Mouse (Mus musculus) forebrain, postnatal 0 days (tissue): ENCODE results near the gene Slc38a1. TPM values are rescaled to one million over a fixed set of nuclear protein-coding genes. Genes with fewer than 3 reads are reported as not detected.

Experiments used
- ATAC-seq: fragments of 200-750 bp; cut with Nextera tagmentation; 2 replicates; pipeline ENCODE4 v1.8.0; 2017; ENCODE audit warnings: mild to moderate bottlenecking, moderate library complexity
- DNase-seq: peaks from one replicate; pipeline ENCODE4 v3.0.0-alpha.2; 2015
- H3K27ac ChIP-seq: fragments of 300-500 bp; sonication (generic); 2 replicates; pipeline ENCODE4 v1.5.1; 2014; ENCODE audit warnings: low read depth, mild to moderate bottlenecking, antibody characterized with exemption, low read length, moderate library complexity, mixed read lengths
- H3K27me3 ChIP-seq: fragments of 300-500 bp; sonication (generic); 2 replicates; pipeline ENCODE4 v1.6.1; 2014; ENCODE audit warnings: mild to moderate bottlenecking, low read length, mixed read lengths; ENCODE audit not compliant: insufficient read depth
- H3K36me3 ChIP-seq: fragments of 300-500 bp; sonication (generic); 2 replicates; pipeline ENCODE4 v1.6.1; 2014; ENCODE audit warnings: mild to moderate bottlenecking, moderate library complexity; ENCODE audit not compliant: insufficient read depth
- H3K4me1 ChIP-seq: fragments of 300-500 bp; sonication (generic); 2 replicates; pipeline ENCODE4 v1.6.1; 2014; ENCODE audit warnings: antibody characterized with exemption; ENCODE audit not compliant: insufficient read depth
- H3K4me2 ChIP-seq: fragments of 300-500 bp; sonication (generic); 2 replicates; pipeline ENCODE4 v1.6.1; 2014; ENCODE audit warnings: low read depth, mild to moderate bottlenecking, moderate library complexity
- H3K4me3 ChIP-seq: fragments of 300-500 bp; sonication (generic); 2 replicates; pipeline ENCODE4 v1.5.1; 2014; ENCODE audit warnings: low read depth, low read length, mixed read lengths
- H3K9ac ChIP-seq: fragments of 300-500 bp; sonication (generic); 2 replicates; pipeline ENCODE4 v1.6.1; 2014; ENCODE audit warnings: mild to moderate bottlenecking
- H3K9me3 ChIP-seq: fragments of 300-500 bp; sonication (generic); 2 replicates; pipeline ENCODE4 v1.6.1; 2016; ENCODE audit warnings: low read length
- CTCF ChIP-seq: sonication (generic); IDR thresholded peaks from 2 replicates; pipeline ENCODE4 v1.5.1; 2016; ENCODE audit warnings: antibody characterized with exemption, control low read depth, low read depth
- WGBS: fragments of 180-500 bp; shearing (Covaris S2); extraction: QIAGEN DNeasy Blood & Tissue Kit; methylation state at CpG from one replicate; pipeline ENCODE4 v1.1.7; 2014; 5-methylcytosine and 5-hydroxymethylcytosine counted together
- polyA plus RNA-seq: library from polyadenylated mRNA; unstranded; fragments of >200 nt; fragmentation: Nextera tagmentation; extraction: Ambion mirVana; gene quantifications from 2 replicates; pipeline ENCODE4 v1.2.1, GENCODE M21; 2015
- total RNA-seq: library from RNA; depleted of rRNA; stranded (reverse); fragments of >200 nt; gene quantifications from 2 replicates; pipeline ENCODE4 v1.2.3, GENCODE M21; 2014

The Slc38a1 gene
- total and polyA plus RNA-seq, 2 experiments from 2014 or later, result 73.3 to 90.2 TPM

DNA sequence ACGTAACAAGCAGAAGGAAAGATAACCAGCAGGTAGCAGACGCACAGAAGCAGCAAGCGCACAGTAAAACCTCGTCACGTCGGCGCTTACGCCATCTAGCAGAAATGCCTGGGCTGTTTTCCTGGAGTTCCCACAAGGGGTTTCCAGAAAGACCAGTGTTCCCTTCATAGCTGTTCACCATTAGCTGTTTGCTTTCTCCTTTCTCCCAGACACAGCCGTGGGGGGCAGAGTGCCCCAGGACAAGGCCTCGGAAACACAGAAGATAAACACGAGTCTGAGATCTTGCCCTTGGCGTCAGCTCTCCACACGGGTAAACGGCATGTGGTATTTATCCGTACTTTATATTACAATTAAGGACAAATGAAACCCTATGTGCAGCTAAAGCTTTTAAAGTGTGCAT, 33.0 kb upstream of the Slc38a1 start:
- DNase-seq, result no peak
- no peak for TF ChIP-seq CTCF
- Histone ChIP-seq H3K9me3 (no peaks in the 10 kb centered on the region), H3K36me3 (no peaks in the 10 kb centered on the region), H3K4me1 (no peaks in the 10 kb centered on the region), H3K27me3 (no peaks in the 10 kb centered on the region), H3K27ac (no peak overlapping the region), H3K4me3 (no peak overlapping the region), H3K4me2 (no peak overlapping the region), H3K9ac (no peak overlapping the region)
- no peak for ATAC-seq
- WGBS, result 83% methylated on average over 15 of the region's 15 CpGs

DNA sequence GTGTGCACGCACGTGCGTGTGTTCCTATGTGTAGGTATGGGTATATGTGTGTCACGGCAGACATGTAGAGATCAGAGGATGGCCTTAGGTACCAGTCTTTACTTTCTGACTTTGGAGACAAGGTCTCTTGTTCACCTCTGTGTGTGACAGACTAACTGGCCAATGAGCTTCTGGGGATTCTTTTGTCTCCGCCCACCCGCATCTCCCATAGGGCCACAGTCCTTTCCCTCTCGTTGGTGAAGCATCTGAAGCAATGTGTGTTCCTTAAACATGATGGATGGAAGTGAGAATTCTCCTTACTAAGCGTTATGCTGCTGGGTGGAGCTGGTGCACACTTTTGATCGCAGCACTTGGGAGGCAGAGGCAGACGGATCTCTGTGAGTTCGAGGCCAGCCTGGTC, 32.3 kb upstream of the Slc38a1 start:
- Histone ChIP-seq H3K36me3 (no peaks in the 10 kb centered on the region), H3K9ac (no peak overlapping the region), H3K9me3 (no peaks in the 10 kb centered on the region), H3K27me3 (no peaks in the 10 kb centered on the region), H3K4me1 (no peaks in the 10 kb centered on the region), H3K4me2 (no peak overlapping the region), H3K27ac (no peak overlapping the region), H3K4me3 (no peak overlapping the region)
- no peak for TF ChIP-seq CTCF
- ATAC-seq (no peak), DNase-seq (no peak)
- WGBS, result 85% methylated on average over 11 of the region's 11 CpGs

DNA sequence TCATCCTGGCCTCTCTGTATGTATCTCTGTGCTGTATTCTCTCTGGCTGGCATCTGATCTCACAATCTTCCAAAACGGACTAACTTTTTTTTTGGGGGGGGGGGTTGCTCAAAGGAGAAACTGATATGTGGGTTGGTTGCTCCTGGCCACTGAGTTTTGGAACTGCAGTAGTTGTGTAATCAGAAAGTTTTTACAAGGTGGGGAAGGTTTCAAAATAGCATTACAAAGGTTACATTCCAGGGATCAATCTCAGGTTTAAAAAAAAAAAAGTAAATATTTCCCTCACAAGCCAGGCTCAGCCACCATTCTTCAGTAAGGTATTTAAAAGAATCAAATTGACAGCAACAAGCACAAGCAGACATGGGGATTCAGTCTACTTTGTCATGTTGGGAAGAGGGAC, 31.4 kb upstream of the Slc38a1 start:
- Histone ChIP-seq H3K4me1 (no peaks in the 10 kb centered on the region), H3K9ac (no peak overlapping the region), H3K4me3 (no peak overlapping the region), H3K9me3 (no peaks in the 10 kb centered on the region), H3K4me2 (no peak overlapping the region), H3K27ac (no peak overlapping the region), H3K36me3 (no peaks in the 10 kb centered on the region), H3K27me3 (no peaks in the 10 kb centered on the region)
- no peak for TF ChIP-seq CTCF
- WGBS, result 74% methylated on average over 1 of the region's 1 CpGs
- DNase-seq, result no peak
- no peak for ATAC-seq

DNA sequence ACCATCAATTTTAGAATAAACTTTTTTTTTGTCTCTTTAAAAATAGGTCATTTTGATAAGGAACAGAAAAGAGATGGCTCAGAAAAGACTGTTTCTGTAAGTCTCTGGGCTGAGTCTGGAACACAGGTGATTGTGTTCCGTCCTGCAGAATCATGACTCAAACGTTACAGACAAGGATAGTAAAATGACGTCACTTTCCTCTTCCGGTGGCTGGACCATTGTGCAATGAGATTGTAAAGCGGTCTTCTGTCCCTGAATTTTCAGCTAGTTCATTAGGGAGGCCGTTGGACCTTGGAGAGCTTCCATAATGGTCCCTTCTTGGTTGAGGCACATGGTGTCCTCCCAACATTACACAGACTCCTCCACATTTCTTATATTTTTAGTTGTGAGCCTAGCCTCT, 27.0 kb upstream of the Slc38a1 start:
- no peak for ATAC-seq
- DNase-seq, result no peak
- no peak overlapping the region for H3K4me3 ChIP-seq
- no peak for TF ChIP-seq CTCF
- H3K27ac ChIP-seq, result no peak overlapping the region
- no peaks in the 10 kb centered on the region for H3K9me3 ChIP-seq
- no peaks in the 10 kb centered on the region for H3K4me1 ChIP-seq
- H3K36me3 ChIP-seq, result no peaks in the 10 kb centered on the region
- WGBS, result 77% methylated on average over 6 of the region's 6 CpGs
- H3K27me3 ChIP-seq, result no peaks in the 10 kb centered on the region
- H3K4me2 ChIP-seq, result no peak overlapping the region
- H3K9ac ChIP-seq, result no peak overlapping the region

DNA sequence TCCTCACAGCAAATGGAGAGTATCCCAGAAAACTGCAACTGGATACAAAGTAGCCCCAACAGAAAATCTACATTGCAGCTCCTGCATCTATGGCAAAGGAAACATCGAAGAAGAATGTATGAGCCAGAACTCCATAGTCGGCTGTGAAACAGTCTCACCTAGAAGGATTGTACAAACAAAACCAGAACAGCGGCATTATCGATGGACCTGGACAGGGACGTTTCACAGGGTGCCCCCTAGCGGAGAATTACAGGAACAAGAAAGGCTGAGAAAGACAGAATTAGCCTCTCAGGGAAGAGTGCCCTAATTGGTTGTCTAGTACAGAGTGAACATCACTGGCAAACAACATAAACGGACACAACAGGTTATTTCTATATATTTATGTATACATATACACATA, 23.9 kb upstream of the Slc38a1 start:
- 4% methylated on average over 7 of the region's 7 CpGs for WGBS
- TF ChIP-seq CTCF, result peak; percentile 86
- no peak overlapping the region for H3K9ac ChIP-seq
- H3K27ac ChIP-seq, result no peak overlapping the region
- peak overlapping the region; percentile 16 for H3K4me2 ChIP-seq
- H3K9me3 ChIP-seq, result no peaks in the 10 kb centered on the region
- ATAC-seq (peak; percentile 53), DNase-seq (peak; percentile 79)
- no peaks in the 10 kb centered on the region for H3K36me3 ChIP-seq
- no peaks in the 10 kb centered on the region for H3K4me1 ChIP-seq
- no peaks in the 10 kb centered on the region for H3K27me3 ChIP-seq
- no peak overlapping the region for H3K4me3 ChIP-seq

DNA sequence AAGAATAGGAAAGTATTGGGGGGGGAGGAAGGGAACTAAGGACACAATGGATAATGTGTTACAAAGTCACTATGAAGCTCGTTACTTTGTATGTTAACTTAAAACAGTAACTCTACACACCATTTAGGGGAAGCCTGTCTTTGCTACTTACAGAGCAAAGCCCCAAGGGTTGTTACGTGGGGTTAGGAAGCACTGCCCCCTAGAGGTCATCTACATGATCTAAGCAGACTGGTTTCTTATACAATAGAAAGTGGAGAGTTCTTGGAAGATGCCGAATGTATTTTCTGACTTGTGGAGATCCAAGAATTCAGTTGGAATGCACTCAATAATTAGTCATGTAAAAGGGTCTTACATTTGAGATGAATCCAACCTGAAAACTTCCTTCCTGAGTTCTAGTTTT, 23.2 kb upstream of the Slc38a1 start:
- Histone ChIP-seq H3K4me1 (no peaks in the 10 kb centered on the region), H3K27ac (no peak overlapping the region), H3K9me3 (no peaks in the 10 kb centered on the region), H3K36me3 (no peaks in the 10 kb centered on the region), H3K4me3 (no peak overlapping the region), H3K9ac (no peak overlapping the region), H3K27me3 (no peaks in the 10 kb centered on the region), H3K4me2 (peak overlapping the region; percentile 16; the same call in 1 of the 2 replicates)
- DNase-seq (peak; percentile 84), ATAC-seq (peak; percentile 84)
- 5% methylated on average over 3 of the region's 3 CpGs for WGBS
- TF ChIP-seq CTCF, result peak; percentile 80

DNA sequence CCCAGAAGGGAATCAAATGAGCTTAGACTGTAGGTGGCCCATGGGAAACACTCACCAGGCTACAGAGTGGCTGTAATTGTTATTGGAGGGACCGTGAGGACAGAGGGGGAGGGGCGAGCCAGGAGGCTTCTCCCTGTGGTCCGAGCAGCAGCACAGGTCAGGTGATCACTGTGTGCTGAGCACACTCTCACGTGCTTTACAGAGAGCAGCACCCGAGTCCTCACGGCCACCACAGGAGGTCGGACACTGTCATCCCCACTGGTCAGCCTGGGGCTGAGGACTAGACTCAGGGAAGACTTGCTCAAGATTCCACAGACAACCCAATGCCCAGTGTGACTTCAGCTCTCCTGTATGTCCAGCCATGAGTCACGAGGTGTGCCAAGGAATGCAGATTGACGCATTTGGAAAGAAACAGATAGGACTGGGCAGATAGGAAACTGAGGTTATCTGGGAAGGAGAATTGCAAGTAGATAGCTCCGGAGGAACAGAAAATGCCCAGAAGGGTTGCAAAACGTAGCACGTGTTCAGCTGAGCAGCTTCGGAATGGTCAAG, 18.0 kb upstream of the Slc38a1 start:
- H3K27ac ChIP-seq, result no peak overlapping the region
- no peaks in the 10 kb centered on the region for H3K9me3 ChIP-seq
- H3K4me2 ChIP-seq, result no peak overlapping the region
- no peak for TF ChIP-seq CTCF
- no peaks in the 10 kb centered on the region for H3K4me1 ChIP-seq
- no peak overlapping the region for H3K9ac ChIP-seq
- H3K36me3 ChIP-seq, result no peaks in the 10 kb centered on the region
- ATAC-seq (no peak), DNase-seq (no peak)
- H3K4me3 ChIP-seq, result no peak overlapping the region
- H3K27me3 ChIP-seq, result no peaks in the 10 kb centered on the region
- WGBS, result 71% methylated on average over 13 of the region's 13 CpGs

DNA sequence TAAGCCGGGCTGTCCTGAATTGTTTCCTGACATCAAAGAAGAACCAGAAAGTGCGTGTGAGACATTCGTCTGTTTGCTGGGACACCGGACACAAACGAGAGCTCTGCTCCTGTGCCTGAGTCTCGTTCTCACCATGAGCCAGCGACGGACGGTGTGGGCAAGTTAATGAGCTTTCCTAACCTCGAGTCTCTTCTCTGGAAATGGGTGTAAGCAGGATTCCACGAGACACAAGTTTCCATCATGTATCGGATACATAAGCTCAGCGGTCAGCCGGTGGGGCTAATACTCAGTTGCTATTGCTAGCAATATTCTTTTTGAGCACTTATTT, 15.5 kb upstream of the Slc38a1 start:
- no peak for DNase-seq
- TF ChIP-seq CTCF, result no peak
- Histone ChIP-seq H3K36me3 (no peaks in the 10 kb centered on the region), H3K4me1 (no peaks in the 10 kb centered on the region), H3K27ac (no peak overlapping the region), H3K4me3 (no peak overlapping the region), H3K9me3 (no peaks in the 10 kb centered on the region), H3K4me2 (no peak overlapping the region), H3K9ac (no peak overlapping the region), H3K27me3 (no peaks in the 10 kb centered on the region)
- 66% methylated on average over 14 of the region's 14 CpGs for WGBS
- no peak for ATAC-seq
